Mouse (Mus musculus): ENCODE data around the gene St3gal5. TPM values are rescaled to one million over a fixed set of nuclear protein-coding genes. Genes with fewer than 3 reads are reported as not detected.

St3gal5 gene
- polyA plus RNA-seq, 1 experiment from 2014 or later, result 78.5 TPM

- no peak overlapping the region for H3K4me3 ChIP-seq (ENCODE audit: low read depth, low read length)
- H3K9me3 ChIP-seq (ENCODE audit: control insufficient read depth, low read length), result no peaks in the 10 kb centered on the region
- H3K36me3 ChIP-seq (ENCODE audit: control insufficient read depth, insufficient read depth, low read length), result no peaks in the 10 kb centered on the region
- H3K4me1 ChIP-seq (ENCODE audit: control insufficient read depth, insufficient read depth, low read length), result no peaks in the 10 kb centered on the region
- no peaks in the 10 kb centered on the region for H3K27me3 ChIP-seq (ENCODE audit: control insufficient read depth, insufficient read depth, low read length)
- 91% methylated on average over 5 of the region's 5 CpGs for WGBS
- H3K27ac ChIP-seq (ENCODE audit: low read depth, low read length), result no peak overlapping the region
- no peak overlapping the region for H3K4me2 ChIP-seq (ENCODE audit: low read depth, low read length)
- no peak overlapping the region for H3K9ac ChIP-seq (replicated peaks; ENCODE audit: low read depth, low read length)
- no peak for ATAC-seq (ENCODE audit: low read depth)
Measured at GRCm38 (mm10) chr6:72089865-72090264, 7.5 kb upstream of the St3gal5 start.

GRCm38 (mm10) chr6:72091007-72091406, 6.4 kb upstream of the St3gal5 start:
- WGBS, result 50% methylated on average over 6 of the region's 6 CpGs
- H3K36me3 ChIP-seq (ENCODE audit: control insufficient read depth, insufficient read depth, low read length), result no peaks in the 10 kb centered on the region
- ATAC-seq (ENCODE audit: low read depth), result no peak
- H3K27me3 ChIP-seq (ENCODE audit: control insufficient read depth, insufficient read depth, low read length), result no peaks in the 10 kb centered on the region
- H3K9me3 ChIP-seq (ENCODE audit: control insufficient read depth, low read length), result no peaks in the 10 kb centered on the region
- H3K4me2 ChIP-seq (ENCODE audit: low read depth, low read length), result no peak overlapping the region
- no peak overlapping the region for H3K9ac ChIP-seq (replicated peaks; ENCODE audit: low read depth, low read length)
- no peak overlapping the region for H3K4me3 ChIP-seq (ENCODE audit: low read depth, low read length)
- H3K27ac ChIP-seq (ENCODE audit: low read depth, low read length), result no peak overlapping the region
- no peaks in the 10 kb centered on the region for H3K4me1 ChIP-seq (ENCODE audit: control insufficient read depth, insufficient read depth, low read length)

- H3K4me2 ChIP-seq (ENCODE audit: low read depth, low read length), result no peak overlapping the region
- no peak for ATAC-seq (ENCODE audit: low read depth)
- no peaks in the 10 kb centered on the region for H3K9me3 ChIP-seq (ENCODE audit: control insufficient read depth, low read length)
- no peaks in the 10 kb centered on the region for H3K27me3 ChIP-seq (ENCODE audit: control insufficient read depth, insufficient read depth, low read length)
- H3K4me1 ChIP-seq (ENCODE audit: control insufficient read depth, insufficient read depth, low read length), result no peaks in the 10 kb centered on the region
- H3K27ac ChIP-seq (ENCODE audit: low read depth, low read length), result no peak overlapping the region
- H3K9ac ChIP-seq (replicated peaks; ENCODE audit: low read depth, low read length), result no peak overlapping the region
- no peak overlapping the region for H3K4me3 ChIP-seq (ENCODE audit: low read depth, low read length)
- 92% methylated on average over 1 of the region's 1 CpGs for WGBS
- no peaks in the 10 kb centered on the region for H3K36me3 ChIP-seq (ENCODE audit: control insufficient read depth, insufficient read depth, low read length)
Measured at GRCm38 (mm10) chr6:72093121-72093520, 4.3 kb upstream of the St3gal5 start.

- Histone ChIP-seq H3K4me3 (ENCODE audit: low read depth, low read length) (no peak overlapping the region), H3K27me3 (ENCODE audit: control insufficient read depth, insufficient read depth, low read length) (no peaks in the 10 kb centered on the region), H3K9ac (replicated peaks; ENCODE audit: low read depth, low read length) (no peak overlapping the region), H3K27ac (ENCODE audit: low read depth, low read length) (no peak overlapping the region), H3K9me3 (ENCODE audit: control insufficient read depth, low read length) (no peaks in the 10 kb centered on the region), H3K36me3 (ENCODE audit: control insufficient read depth, insufficient read depth, low read length) (no peaks in the 10 kb centered on the region), H3K4me2 (ENCODE audit: low read depth, low read length) (no peak overlapping the region), H3K4me1 (ENCODE audit: control insufficient read depth, insufficient read depth, low read length) (peaks cover 9% of the 10 kb centered on the region; the same call in 1 of the 2 replicates)
- WGBS, result 74% methylated on average over 5 of the region's 5 CpGs
- ATAC-seq (ENCODE audit: low read depth), result no peak
Measured at GRCm38 (mm10) chr6:72096217-72096616, 1.2 kb upstream of the St3gal5 start.

GRCm38 (mm10) chr6:72096669-72097068, 723 bp upstream of the St3gal5 start:
- Histone ChIP-seq H3K36me3 (ENCODE audit: control insufficient read depth, insufficient read depth, low read length) (no peaks in the 10 kb centered on the region), H3K4me1 (ENCODE audit: control insufficient read depth, insufficient read depth, low read length) (peaks cover 9% of the 10 kb centered on the region; the same call in 1 of the 2 replicates), H3K9ac (replicated peaks; ENCODE audit: low read depth, low read length) (peak overlapping the region; percentile 86; the same call in 1 of the 2 replicates), H3K9me3 (ENCODE audit: control insufficient read depth, low read length) (no peaks in the 10 kb centered on the region), H3K27me3 (ENCODE audit: control insufficient read depth, insufficient read depth, low read length) (no peaks in the 10 kb centered on the region), H3K4me2 (ENCODE audit: low read depth, low read length) (peak overlapping the region; percentile 79), H3K4me3 (ENCODE audit: low read depth, low read length) (peak overlapping the region; percentile 91), H3K27ac (ENCODE audit: low read depth, low read length) (no peak overlapping the region)
- WGBS, result 56% methylated on average over 8 of the region's 8 CpGs
- peak; percentile 0; the same call in 1 of the 2 replicates for ATAC-seq (ENCODE audit: low read depth)

- H3K36me3 ChIP-seq (ENCODE audit: control insufficient read depth, insufficient read depth, low read length), result no peaks in the 10 kb centered on the region
- peak; percentile 44 for ATAC-seq (ENCODE audit: low read depth)
- no peaks in the 10 kb centered on the region for H3K9me3 ChIP-seq (ENCODE audit: control insufficient read depth, low read length)
Measured at GRCm38 (mm10) chr6:72098021-72098655, 746 bp downstream of the St3gal5 start.

GRCm38 (mm10) chr6:72098691-72099090, 1.3 kb downstream of the St3gal5 start:
- H3K27me3 ChIP-seq (ENCODE audit: control insufficient read depth, insufficient read depth, low read length), result no peaks in the 10 kb centered on the region
- H3K4me3 ChIP-seq (ENCODE audit: low read depth, low read length), result peak overlapping the region; percentile 91
- WGBS, result 24% methylated on average over 2 of the region's 2 CpGs
- H3K4me2 ChIP-seq (ENCODE audit: low read depth, low read length), result peak overlapping the region; percentile 79
- H3K27ac ChIP-seq (ENCODE audit: low read depth, low read length), result no peak overlapping the region
- no peak for ATAC-seq (ENCODE audit: low read depth)
- peak overlapping the region; percentile 18 for H3K9ac ChIP-seq (replicated peaks; ENCODE audit: low read depth, low read length)
- H3K9me3 ChIP-seq (ENCODE audit: control insufficient read depth, low read length), result no peaks in the 10 kb centered on the region
- no peaks in the 10 kb centered on the region for H3K36me3 ChIP-seq (ENCODE audit: control insufficient read depth, insufficient read depth, low read length)
- H3K4me1 ChIP-seq (ENCODE audit: control insufficient read depth, insufficient read depth, low read length), result peaks cover 9% of the 10 kb centered on the region; the same call in 1 of the 2 replicates

More at GRCm38 (mm10) chr6:72098021-72098655, 746 bp downstream of the St3gal5 start:
- Histone ChIP-seq H3K27me3 (ENCODE audit: control insufficient read depth, insufficient read depth, low read length) (no peaks in the 10 kb centered on the region), H3K9ac (replicated peaks; ENCODE audit: low read depth, low read length) (peak overlapping the region; percentile 86), H3K4me3 (ENCODE audit: low read depth, low read length) (peak overlapping the region; percentile 91), H3K4me1 (ENCODE audit: control insufficient read depth, insufficient read depth, low read length) (peaks cover 9% of the 10 kb centered on the region; the same call in 1 of the 2 replicates), H3K4me2 (ENCODE audit: low read depth, low read length) (peak overlapping the region; percentile 79), H3K27ac (ENCODE audit: low read depth, low read length) (peak overlapping the region; percentile 83)
- WGBS, result 3% methylated on average over 15 of the region's 15 CpGs

- Histone ChIP-seq H3K27ac (ENCODE audit: low read depth, low read length) (no peak overlapping the region), H3K9me3 (ENCODE audit: control insufficient read depth, low read length) (no peaks in the 10 kb centered on the region), H3K4me2 (ENCODE audit: low read depth, low read length) (peak overlapping the region; percentile 79), H3K4me1 (ENCODE audit: control insufficient read depth, insufficient read depth, low read length) (peaks cover 9% of the 10 kb centered on the region; the same call in 1 of the 2 replicates), H3K9ac (replicated peaks; ENCODE audit: low read depth, low read length) (peak overlapping the region; percentile 18; the same call in 1 of the 2 replicates), H3K4me3 (ENCODE audit: low read depth, low read length) (peak overlapping the region; percentile 91), H3K36me3 (ENCODE audit: control insufficient read depth, insufficient read depth, low read length) (no peaks in the 10 kb centered on the region), H3K27me3 (ENCODE audit: control insufficient read depth, insufficient read depth, low read length) (no peaks in the 10 kb centered on the region)
- 85% methylated on average over 3 of the region's 3 CpGs for WGBS
- no peak for ATAC-seq (ENCODE audit: low read depth)
Measured at GRCm38 (mm10) chr6:72099281-72099680, 1.9 kb downstream of the St3gal5 start.

GRCm38 (mm10) chr6:72100171-72100570, 2.8 kb downstream of the St3gal5 start:
- no peak for ATAC-seq (ENCODE audit: low read depth)
- peaks cover 9% of the 10 kb centered on the region; the same call in 1 of the 2 replicates for H3K4me1 ChIP-seq (ENCODE audit: control insufficient read depth, insufficient read depth, low read length)
- no peaks in the 10 kb centered on the region for H3K36me3 ChIP-seq (ENCODE audit: control insufficient read depth, insufficient read depth, low read length)
- no peak overlapping the region for H3K9ac ChIP-seq (replicated peaks; ENCODE audit: low read depth, low read length)
- H3K4me2 ChIP-seq (ENCODE audit: low read depth, low read length), result no peak overlapping the region
- no peak overlapping the region for H3K27ac ChIP-seq (ENCODE audit: low read depth, low read length)
- no peaks in the 10 kb centered on the region for H3K27me3 ChIP-seq (ENCODE audit: control insufficient read depth, insufficient read depth, low read length)
- no peaks in the 10 kb centered on the region for H3K9me3 ChIP-seq (ENCODE audit: control insufficient read depth, low read length)
- H3K4me3 ChIP-seq (ENCODE audit: low read depth, low read length), result no peak overlapping the region
- 43% methylated on average over 5 of the region's 5 CpGs for WGBS

All from neural tube, embryonic 14.5 days (tissue).